Mouse (Mus musculus) intestine, postnatal 0 days (tissue): ENCODE measurements around the gene Tmem117. TPM values are rescaled to one million over a fixed set of nuclear protein-coding genes. Genes with fewer than 3 reads are reported as not detected.

ENCODE experiments used
- ATAC-seq: fragments of 200-750 bp; cut with Nextera tagmentation; 2 replicates; pipeline ENCODE4 v1.8.0; 2017; ENCODE audit warnings: mild to moderate bottlenecking, moderate TSS enrichment, moderate library complexity
- H3K27ac ChIP-seq: fragments of 300-500 bp; sonication (generic); 2 replicates; pipeline ENCODE4 v1.5.1; 2014; ENCODE audit warnings: mild to moderate bottlenecking, low read depth, low read length, moderate library complexity
- H3K27me3 ChIP-seq: fragments of 300-500 bp; sonication (generic); replicated peaks from 2 replicates; pipeline ENCODE4 v1.6.1; 2014; ENCODE audit warnings: low read length, mixed read lengths; ENCODE audit not compliant: control insufficient read depth, insufficient read depth
- H3K36me3 ChIP-seq: fragments of 300-500 bp; sonication (generic); 2 replicates; pipeline ENCODE4 v1.6.1; 2014; ENCODE audit warnings: mild to moderate bottlenecking, moderate library complexity; ENCODE audit not compliant: control insufficient read depth, insufficient read depth
- H3K4me1 ChIP-seq: fragments of 300-500 bp; sonication (generic); replicated peaks from 2 replicates; pipeline ENCODE4 v1.6.1; 2014; ENCODE audit warnings: antibody characterized with exemption, low read length, mixed read lengths; ENCODE audit not compliant: control insufficient read depth, insufficient read depth
- H3K4me2 ChIP-seq: fragments of 300-500 bp; sonication (generic); replicated peaks from 2 replicates; pipeline ENCODE4 v1.6.1; 2014; ENCODE audit warnings: low read depth, mild to moderate bottlenecking, moderate library complexity
- H3K4me3 ChIP-seq: fragments of 300-500 bp; sonication (generic); 2 replicates; pipeline ENCODE4 v1.5.1; 2014; ENCODE audit warnings: low read depth, low read length
- H3K9ac ChIP-seq: fragments of 300-500 bp; sonication (generic); 2 replicates; pipeline ENCODE4 v1.6.1; 2014; ENCODE audit warnings: mild to moderate bottlenecking, low read depth, low read length
- H3K9me3 ChIP-seq: fragments of 300-500 bp; sonication (generic); 2 replicates; pipeline ENCODE4 v1.6.1; 2016; ENCODE audit warnings: mixed run types; ENCODE audit not compliant: control insufficient read depth
- CTCF ChIP-seq: sonication (generic); IDR thresholded peaks from 2 replicates; pipeline ENCODE4 v1.5.1; 2016; ENCODE audit warnings: low read depth, mild to moderate bottlenecking, control low read depth, antibody characterized with exemption, moderate library complexity
- WGBS: fragments of 180-500 bp; shearing (Covaris S2); extraction: QIAGEN DNeasy Blood & Tissue Kit; methylation state at CpG from one replicate; pipeline ENCODE4 v1.1.7; 2014; 5-methylcytosine and 5-hydroxymethylcytosine counted together
- polyA plus RNA-seq: library from polyadenylated mRNA; unstranded; fragments of >200 nt; fragmentation: Nextera tagmentation; extraction: Ambion mirVana; gene quantifications from 2 replicates; pipeline ENCODE4 v1.2.1, GENCODE M21; 2015

The Tmem117 gene
- polyA plus RNA-seq, 1 experiment from 2014 or later: 2.7 TPM

DNA sequence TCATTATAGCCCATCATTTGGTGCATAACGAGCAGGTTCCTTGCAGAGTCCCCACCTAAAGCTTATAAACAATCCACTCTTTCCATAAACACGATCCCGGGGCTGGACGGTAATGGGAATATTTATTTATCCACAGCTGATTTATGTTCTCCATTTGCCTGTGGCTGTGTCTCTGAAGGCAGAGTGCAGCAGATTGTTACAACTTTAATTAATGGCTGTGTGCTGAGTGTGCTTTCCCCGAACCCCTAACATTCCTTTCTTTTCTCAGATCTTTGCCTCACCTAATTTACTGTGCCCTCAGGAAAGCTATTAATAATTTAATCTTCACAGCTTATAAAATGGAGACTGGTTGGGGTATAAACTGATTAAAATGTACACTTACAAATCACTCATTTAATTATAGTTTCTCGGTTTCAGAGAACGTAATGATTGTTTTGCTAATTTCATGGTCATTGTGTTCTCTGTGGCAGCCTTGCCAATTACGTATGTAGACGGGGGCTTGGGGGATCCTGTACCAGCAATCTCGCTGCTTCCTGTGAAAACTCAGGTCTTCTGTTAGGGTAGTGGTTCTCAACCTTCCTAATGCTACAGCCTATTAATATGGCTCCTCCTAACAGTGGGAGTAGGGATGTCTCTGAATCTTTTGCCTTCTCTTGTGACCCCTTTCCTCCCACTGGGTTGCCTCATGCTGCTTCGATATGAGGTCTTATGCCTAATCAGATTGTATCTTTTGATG is 275.8 kb downstream of the Tmem117 start:
- no peak for TF ChIP-seq CTCF
- no peak overlapping the region for H3K4me3 ChIP-seq
- no peak overlapping the region for H3K4me2 ChIP-seq
- H3K27ac ChIP-seq: no peak overlapping the region
- WGBS: 62% methylated on average over 11 of the region's 11 CpGs
- no peak overlapping the region for H3K9ac ChIP-seq
- no peaks in the 10 kb centered on the region for H3K36me3 ChIP-seq
- H3K4me1 ChIP-seq: no peaks in the 10 kb centered on the region
- no peaks in the 10 kb centered on the region for H3K9me3 ChIP-seq
- no peak for ATAC-seq
- H3K27me3 ChIP-seq: no peaks in the 10 kb centered on the region

DNA sequence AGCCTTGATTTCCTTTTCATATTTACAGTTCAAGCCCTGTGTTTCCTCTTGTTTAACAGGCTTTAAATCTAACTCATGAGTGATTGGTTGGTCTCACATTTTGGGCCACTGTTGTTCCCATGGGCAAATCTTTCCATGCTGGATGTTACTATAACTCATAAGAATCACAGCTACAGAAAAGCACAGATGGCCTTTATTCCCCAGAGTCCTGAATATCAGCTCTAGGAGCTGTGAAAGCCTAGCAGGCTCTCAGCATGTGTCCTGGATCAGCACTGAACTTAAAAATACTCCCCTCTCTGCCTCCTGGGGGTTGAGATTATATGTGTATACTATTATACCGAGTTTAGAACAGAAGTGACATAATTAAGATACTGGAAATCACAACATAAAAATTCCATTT is 292.6 kb downstream of the Tmem117 start:
- no peak for TF ChIP-seq CTCF
- no peak for ATAC-seq
- no peaks in the 10 kb centered on the region for H3K4me1 ChIP-seq
- no peak overlapping the region for H3K4me3 ChIP-seq
- H3K9me3 ChIP-seq: no peaks in the 10 kb centered on the region
- H3K27me3 ChIP-seq: no peaks in the 10 kb centered on the region
- no peak overlapping the region for H3K9ac ChIP-seq
- 39% methylated on average over 1 of the region's 1 CpGs for WGBS
- H3K27ac ChIP-seq: no peak overlapping the region
- H3K4me2 ChIP-seq: no peak overlapping the region
- H3K36me3 ChIP-seq: no peaks in the 10 kb centered on the region

DNA sequence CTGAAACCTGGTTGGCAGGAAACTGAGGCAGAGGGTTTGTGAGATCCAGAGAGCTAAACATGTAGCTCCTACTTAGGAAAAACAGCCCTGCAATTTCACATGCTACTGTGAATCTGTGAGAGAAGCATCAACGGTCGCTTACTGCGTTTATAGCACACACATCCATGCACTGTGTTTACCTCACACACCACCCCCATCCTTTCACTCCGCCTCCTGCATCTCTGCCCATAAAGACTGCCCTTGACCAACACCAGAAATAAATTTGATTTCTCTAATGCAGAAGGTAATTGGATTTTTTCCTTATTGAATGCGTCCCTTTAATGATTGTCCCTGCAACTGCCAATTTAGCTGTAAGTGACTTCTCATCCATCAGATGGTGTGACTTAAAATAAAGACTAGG is 299.0 kb downstream of the Tmem117 start:
- Histone ChIP-seq H3K4me3 (no peak overlapping the region), H3K9ac (no peak overlapping the region), H3K4me1 (no peaks in the 10 kb centered on the region), H3K27ac (no peak overlapping the region), H3K4me2 (no peak overlapping the region), H3K36me3 (no peaks in the 10 kb centered on the region), H3K27me3 (no peaks in the 10 kb centered on the region), H3K9me3 (no peaks in the 10 kb centered on the region)
- ATAC-seq: no peak
- TF ChIP-seq CTCF: no peak
- 86% methylated on average over 5 of the region's 5 CpGs for WGBS

DNA sequence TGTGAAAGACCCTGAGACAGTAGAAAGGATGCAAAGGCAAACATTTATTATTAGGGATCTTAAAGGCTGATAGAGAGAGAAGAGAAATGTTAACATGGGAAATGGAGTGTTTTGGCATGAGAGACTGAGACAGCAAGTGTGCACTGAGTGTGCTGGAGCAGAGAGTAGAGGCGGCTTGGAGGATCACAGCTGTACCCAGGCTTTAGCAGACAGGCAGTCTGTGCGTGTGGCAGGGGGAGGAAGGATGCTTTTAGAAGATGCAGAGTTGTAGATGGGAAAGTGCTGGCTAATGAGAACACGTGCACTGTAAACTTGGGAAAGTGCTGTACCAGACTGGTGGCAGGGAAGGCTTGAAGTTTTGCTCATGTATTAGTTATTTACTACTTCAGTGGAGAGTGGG is 301.7 kb downstream of the Tmem117 start:
- WGBS: 54% methylated on average over 3 of the region's 3 CpGs
- Histone ChIP-seq H3K4me2 (no peak overlapping the region), H3K4me3 (no peak overlapping the region), H3K9ac (no peak overlapping the region), H3K27me3 (no peaks in the 10 kb centered on the region), H3K4me1 (no peaks in the 10 kb centered on the region), H3K9me3 (no peaks in the 10 kb centered on the region), H3K36me3 (no peaks in the 10 kb centered on the region), H3K27ac (no peak overlapping the region)
- no peak for TF ChIP-seq CTCF
- no peak for ATAC-seq

DNA sequence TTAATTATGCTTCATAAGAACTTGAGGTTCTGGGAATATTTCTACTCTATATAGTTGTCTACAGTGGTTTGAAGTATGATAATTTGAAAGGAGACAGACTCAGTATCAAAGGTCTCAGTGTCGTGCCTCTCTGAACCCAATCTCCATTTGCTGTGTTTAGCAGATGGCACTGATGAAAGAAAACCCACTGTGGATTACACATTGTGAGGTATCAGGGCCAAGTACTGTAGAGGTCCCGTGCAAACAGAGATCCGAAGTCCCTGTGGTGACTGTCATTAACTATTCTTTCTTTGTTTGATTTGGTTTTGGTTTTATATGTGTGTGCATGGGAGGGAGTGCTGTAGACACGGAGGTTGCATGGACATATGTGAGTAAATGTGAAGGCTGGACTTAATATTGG is 304.0 kb downstream of the Tmem117 start:
- no peak overlapping the region for H3K9ac ChIP-seq
- no peaks in the 10 kb centered on the region for H3K36me3 ChIP-seq
- H3K27ac ChIP-seq: no peak overlapping the region
- H3K27me3 ChIP-seq: no peaks in the 10 kb centered on the region
- ATAC-seq: no peak
- H3K4me3 ChIP-seq: no peak overlapping the region
- H3K9me3 ChIP-seq: no peaks in the 10 kb centered on the region
- H3K4me1 ChIP-seq: no peaks in the 10 kb centered on the region
- no peak for TF ChIP-seq CTCF
- no peak overlapping the region for H3K4me2 ChIP-seq
- 78% methylated on average over 4 of the region's 4 CpGs for WGBS

DNA sequence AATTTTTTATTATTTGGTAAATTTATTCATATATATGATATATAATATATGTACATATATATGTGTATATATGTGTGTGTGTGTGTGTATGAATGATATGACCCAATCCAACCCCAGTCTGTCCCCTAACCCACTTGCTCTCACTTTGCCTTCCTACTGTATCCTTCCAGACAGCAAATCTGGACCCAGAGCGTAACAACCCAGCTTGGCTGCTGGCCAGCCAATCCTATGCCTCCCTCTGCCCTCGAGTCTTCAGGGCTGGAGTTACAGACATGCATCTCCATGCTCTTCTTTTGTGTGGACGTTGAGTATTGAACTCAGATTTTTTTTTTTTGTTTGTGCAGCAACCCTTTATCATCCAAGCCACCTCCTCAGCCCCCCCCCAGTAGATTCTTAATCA is 304.4 kb downstream of the Tmem117 start:
- H3K4me3 ChIP-seq: no peak overlapping the region
- H3K9ac ChIP-seq: no peak overlapping the region
- H3K4me1 ChIP-seq: no peaks in the 10 kb centered on the region
- WGBS: 48% methylated on average over 3 of the region's 3 CpGs
- H3K4me2 ChIP-seq: no peak overlapping the region
- H3K27ac ChIP-seq: no peak overlapping the region
- no peaks in the 10 kb centered on the region for H3K27me3 ChIP-seq
- no peaks in the 10 kb centered on the region for H3K9me3 ChIP-seq
- no peak for TF ChIP-seq CTCF
- no peak for ATAC-seq
- H3K36me3 ChIP-seq: no peaks in the 10 kb centered on the region
